Mouse (Mus musculus) yolk sac, embryonic 10.5 days (tissue): ENCODE measurements around the gene Twsg1.

ENCODE experiments used
- DNase-seq: peaks from one replicate; pipeline ENCODE4 v3.0.0-alpha.2; 2017; ENCODE audit warnings: low spot score

Twsg1 gene

DNA sequence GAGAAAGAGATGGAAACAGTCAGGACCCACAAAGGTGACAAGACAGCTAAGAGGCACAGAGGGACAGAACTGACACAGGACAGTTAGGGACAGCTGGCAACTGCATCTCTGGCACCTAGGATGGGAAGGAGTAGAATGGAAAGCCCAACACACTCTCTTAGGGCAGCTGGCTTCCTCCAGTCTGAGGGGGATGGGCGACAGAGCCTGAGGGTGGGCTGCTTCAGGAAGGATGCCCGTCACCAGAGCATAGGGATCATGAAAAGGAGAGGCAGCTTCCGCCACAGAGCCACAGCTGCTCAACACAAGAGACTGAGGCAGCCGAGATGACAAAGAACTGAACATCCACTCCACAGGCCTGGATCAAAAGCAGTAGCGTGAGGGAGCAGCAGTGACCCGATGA, 19.5 kb downstream of the Twsg1 start:
- DNase-seq: no peak

DNA sequence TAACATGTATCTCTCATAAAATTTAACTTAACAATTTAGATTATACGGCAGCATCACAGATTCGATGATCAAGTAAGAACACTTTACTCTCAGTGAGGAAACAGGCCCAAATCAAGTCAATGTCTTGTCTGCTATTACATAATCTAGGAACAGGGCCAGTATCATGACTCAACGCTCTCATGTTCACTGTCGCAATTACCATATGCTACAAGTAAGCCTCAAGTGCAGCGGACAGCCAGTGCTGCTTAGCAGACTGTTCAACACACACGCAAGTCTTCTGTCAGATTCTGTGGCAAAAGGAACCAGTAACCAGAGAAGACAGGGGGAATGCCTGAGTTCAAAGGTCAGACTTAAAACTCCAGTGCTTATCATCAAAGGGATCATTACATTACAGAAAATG, 20.1 kb downstream of the Twsg1 start:
- no peak for DNase-seq

DNA sequence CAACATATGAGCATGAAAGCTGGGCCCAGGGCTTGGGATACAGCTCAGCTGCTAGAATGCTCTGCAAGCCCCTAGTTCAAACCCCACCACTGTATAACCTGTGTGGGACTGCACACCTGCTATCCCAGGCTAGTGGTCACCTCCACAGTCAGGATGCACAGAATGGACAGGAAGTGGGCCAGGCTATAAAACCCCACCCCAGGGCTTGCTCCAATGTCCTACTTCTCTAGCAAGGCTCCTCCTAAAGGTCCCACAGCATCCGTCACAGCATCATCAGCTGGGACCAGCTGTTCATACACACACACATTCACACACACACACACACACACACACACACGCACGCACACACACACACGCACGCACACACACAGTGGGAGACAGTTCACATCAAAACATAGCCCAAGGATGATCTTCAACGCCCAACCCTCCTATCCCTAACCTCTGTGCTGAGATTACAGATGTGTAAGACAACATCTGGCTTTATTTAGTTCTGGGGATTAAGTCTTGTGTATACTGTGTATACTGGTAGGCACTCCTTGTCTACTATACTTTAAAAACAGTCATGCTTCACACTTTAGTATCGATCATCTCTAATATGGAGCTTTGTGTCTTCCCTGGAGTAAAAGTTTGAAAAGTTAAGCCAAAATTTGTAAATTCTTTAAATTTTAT, 20.7 kb downstream of the Twsg1 start:
- no peak for DNase-seq

DNA sequence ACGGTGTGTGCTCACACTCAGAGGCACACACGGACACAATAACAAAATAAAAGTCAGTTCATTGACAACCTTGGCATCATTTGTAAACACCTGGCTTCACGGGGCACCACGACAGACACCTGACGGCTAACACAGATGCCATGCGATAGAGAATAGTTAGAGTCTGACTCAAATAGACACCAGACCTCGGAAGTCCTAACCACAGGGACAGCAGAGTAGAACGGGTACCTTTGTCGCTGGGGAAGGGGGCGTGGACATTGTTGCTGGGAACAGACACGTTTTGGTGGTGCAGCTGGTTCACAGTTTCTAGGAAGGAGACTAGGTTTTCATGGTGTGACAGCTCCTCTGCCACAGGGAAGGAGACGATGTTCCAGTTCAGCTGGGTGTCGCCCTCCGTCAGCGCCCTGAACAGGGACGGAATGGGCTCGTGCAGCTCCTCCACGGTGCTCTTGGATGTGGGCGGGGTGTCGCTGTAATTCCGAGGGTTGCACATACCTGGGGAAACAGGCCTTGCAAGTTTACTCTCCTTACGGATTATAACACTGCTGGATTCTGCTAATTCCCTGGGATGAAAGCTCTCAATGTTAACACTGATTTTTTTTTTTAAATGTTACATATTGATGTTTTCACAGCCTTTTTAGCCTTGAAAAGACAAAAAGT, 21.6 kb downstream of the Twsg1 start:
- DNase-seq: no peak

DNA sequence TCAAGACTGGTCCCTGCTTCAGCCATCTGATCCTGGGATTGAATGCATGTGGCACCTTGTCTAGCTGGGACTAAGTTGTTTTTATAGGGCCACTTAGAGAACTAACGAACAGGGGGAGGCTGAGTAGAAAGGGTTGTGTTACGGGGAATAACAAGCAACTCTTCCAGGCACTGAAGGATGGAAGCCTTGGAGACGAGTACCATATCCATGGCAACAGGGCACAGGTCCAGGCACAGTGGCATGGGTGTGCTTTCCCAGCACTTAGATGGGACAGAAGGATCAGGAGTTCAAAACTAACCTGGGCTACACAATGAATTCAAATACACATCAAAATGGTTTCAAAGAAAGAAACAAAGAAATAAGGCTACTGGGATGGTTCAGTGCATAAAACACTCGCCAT, 23.9 kb downstream of the Twsg1 start:
- no peak for DNase-seq

DNA sequence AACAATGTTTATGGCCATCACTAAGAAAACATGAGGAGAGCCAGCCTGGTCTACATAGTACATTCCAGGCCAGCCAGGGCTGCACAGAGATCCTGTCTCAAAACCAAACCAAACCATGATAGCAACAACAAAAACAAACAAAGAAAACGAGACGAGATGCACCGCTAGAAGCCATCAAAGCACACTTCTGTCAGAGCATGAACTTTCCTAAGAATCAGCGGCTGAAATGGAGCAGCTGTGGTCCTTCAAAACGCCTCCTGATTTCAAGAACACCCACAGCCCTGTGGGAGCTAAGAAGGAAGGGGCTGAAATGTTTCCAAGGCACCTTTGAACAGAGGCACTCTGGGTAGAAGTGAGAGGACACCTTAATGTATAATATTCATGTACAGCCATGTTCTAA, 26.8 kb downstream of the Twsg1 start:
- no peak for DNase-seq

DNA sequence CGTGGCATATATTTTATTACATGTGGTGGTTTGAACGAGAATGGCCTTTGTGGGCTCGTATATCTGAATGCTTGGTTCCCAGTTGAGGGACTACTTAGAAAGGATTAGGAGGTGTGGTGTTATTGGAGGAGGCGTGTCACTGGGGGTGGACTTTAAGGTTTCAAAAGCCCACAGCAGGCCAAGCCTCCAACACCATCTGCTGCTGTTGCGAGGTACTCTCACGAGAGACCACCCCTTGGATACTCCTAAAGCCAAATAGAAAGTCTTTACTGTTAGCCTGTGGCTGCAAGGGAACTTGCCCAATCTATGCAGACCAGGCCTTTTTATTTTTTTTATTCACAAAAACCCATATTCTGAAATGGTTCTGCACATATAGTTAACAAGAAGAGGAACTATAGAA, 29.1 kb downstream of the Twsg1 start:
- no peak for DNase-seq

DNA sequence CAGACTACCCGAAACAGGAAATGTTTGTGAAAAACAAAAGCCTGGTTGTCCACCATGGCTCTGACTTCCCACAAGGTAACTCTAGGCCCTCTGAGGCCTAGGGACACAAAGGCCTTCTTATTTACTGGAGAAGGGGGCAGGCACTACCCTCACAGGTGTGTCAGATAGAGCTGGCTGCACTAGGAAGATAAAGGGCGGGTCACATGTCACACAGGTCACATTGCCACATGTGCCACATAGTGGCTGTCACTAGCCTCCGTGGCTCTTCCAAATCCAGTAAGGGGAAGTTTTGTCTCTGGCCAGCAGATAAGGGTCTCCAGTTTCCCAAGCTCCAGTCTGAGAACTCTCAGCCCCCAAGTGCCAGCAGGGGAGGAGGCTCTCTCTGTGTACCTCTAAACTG, 31.8 kb downstream of the Twsg1 start:
- DNase-seq: no peak

DNA sequence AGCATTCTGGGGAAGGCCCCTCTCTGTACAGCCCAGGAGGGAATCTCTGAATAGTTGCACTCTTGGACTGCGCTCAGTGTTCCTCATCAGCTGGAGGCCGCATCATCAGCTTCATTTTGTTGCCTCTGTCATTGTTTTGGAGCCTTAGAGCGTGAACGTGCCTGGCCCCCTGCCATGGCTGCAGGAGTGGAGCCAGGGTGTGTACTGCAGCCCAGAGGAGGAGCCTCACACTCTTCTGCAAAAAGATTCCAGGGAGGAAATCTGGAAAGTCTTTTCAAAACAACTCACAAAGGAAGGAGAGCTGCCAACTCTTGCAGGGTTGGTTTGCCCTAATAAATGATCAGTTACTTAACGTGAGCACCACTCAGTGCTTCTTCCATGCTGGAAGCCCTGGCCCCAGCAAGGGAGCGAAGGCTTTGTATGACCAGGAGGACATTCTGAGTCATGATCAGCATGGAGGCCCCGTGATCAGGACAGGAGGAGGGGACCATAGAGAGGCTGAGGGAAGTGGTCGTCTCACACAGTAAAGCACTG, 34.8 kb downstream of the Twsg1 start:
- DNase-seq: no peak

DNA sequence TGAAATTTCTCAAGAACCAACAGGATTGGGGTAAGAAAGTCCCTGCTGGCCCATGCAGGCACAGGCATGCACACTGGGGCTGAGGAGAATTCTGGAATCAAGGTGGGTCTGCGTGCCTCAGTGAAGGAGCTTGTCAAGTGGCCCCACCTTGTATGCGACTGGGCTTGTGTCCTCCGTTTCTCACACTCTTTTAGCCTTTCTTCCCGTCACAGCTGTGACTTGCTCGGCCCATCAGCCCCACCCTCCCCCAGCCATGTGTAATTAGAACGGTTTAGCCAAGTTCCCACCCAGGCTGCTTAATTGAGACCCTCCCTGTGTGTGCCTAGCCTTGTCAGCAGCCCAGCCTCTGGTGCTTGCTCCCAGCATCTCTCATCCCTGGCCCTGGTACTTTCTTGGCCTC, 36.9 kb downstream of the Twsg1 start:
- DNase-seq: no peak

DNA sequence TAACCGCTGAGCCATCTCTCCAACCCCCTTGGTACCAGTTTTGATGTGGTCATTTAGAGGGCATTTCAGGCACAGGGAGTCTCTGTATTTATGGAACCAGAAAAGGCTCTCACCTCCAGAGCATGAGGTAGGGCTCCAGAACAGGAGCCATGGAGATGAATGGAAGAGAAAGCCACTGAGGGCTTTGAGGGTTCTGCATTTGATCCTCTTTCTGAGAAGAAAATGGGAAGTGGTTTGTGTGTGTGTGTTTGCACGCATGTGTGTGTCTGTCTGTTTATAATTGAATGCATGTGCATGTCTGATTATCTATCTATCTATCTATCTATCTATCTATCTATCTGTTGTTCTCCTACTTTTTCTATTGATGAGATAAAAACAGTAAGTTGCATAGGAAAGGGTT, 38.8 kb downstream of the Twsg1 start:
- DNase-seq: no peak

DNA sequence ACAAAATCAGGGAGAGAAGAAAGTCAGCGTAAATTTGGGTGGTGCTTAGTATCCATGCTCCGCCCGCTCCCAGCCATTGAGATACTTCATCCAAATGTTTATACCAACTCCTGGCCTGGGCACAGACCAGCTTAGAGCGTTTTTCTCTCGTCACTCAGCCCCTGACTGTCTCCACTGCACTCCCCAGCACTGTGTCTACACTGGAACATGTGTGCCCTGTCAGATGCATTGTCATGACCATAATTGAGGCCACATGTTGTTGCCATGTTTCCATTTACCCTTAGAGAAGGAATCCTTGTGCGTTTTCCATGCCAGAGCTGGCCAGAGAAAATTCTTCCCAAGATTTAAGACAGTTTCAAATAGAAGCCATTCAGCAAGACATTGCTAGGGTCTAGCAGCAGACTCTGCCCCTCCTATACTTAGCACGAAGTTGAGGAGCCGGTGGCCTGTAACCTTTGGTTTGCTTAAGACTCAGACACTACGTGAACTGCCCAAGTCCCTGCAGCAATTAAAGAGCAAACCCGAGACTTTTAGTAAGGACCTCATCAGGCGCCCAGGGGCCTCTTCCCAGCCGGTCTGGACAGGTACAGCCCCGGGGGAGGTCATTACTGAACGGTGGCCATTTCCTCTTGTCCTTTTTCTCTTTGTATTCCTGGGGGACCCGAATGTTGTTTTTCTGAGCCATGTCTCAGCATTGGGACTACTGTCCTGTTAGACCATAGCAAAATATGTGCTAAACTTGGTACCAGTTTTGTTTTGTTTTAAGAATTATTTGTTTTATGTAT, 39.5 kb downstream of the Twsg1 start:
- DNase-seq: no peak

DNA sequence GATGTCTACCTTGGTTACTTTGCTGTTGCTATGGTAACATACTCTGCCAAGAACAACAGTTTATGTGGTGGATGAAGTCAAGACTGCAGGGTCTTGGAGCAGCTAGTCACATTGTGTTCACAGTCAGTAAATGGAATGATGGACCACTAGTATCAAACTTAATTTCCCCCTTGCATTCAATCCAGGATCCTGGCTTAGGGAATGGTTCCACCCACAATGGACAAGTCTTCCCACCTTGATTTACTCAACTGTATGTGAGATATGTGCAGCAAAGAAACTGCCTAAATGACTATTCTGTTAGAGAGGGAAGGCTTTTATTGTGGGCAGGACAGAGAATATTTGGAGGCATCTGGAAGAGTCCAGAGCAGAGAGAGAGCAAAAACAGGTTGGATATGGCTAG, 42.8 kb downstream of the Twsg1 start:
- DNase-seq: no peak

DNA sequence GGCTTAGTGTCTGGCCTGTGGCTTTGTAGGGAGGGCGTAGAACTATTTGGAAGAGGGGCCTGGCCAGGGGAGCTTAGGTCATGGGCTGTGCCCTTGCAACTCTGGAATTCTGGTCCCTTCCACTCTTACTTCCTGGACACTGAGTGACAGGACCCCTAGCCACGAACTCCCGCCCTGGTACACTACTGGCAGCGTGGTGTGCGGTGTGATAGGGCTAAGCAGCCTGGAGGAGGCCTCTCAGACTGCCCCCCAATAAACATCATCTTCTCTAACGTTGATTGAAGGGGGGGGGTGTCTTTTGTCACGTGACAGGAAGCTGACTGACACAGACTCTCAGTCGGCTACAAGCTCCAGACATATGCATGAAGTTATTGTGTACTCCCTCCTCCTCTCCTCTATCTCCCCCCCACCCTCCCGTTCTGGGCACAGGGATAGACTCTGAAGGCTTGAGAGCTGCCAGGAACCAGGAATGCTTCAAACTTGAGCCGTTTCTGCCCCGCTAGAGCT, 44.1 kb downstream of the Twsg1 start:
- DNase-seq: no peak

DNA sequence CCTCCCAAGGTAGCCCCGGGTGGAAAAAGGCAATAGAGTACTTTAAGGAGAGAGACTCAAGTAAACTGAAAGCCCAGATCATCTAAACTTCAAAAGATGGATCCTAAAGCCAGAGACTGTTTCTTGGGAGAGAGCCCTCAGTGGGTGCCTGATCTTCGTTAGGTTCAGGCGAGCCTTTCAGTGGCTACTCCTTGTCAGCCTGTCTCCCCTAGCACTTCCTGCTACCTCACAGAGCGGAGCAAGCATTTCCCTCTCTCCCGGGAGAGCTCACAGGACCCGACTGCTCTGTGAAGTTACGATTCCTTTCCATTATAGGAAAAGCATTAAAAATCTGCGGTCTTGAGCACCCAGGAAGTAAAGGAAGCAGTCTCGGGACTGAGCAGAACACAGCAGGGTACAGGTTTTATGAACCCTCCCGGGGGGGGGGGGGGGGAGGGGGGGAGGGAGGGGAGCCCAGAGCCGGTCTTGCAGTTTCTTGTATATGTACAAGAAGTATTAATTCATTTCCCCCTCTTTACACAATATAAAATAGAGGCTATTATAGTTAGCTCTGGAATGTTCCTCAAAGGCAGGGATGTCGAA, 44.6 kb downstream of the Twsg1 start:
- DNase-seq: no peak

DNA sequence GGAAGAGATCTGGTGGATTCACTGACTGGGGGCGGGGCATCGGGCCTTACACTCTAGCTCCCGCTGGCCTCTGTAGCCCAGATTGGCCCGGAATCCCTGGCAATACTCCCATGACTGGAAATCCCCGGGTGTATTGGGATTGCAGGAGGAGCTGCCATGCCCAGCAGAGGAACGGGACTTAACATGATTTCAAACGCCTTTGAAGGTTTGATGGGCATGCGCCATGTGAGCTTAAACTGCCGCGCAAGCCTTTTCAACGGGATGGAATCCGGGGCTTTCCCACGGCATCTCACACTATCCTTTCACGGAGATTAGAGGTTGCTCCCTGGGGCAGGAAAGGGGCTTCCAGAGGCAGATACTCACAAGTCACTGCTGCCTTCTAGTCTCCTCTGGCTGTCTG, 45.8 kb downstream of the Twsg1 start:
- DNase-seq: no peak

DNA sequence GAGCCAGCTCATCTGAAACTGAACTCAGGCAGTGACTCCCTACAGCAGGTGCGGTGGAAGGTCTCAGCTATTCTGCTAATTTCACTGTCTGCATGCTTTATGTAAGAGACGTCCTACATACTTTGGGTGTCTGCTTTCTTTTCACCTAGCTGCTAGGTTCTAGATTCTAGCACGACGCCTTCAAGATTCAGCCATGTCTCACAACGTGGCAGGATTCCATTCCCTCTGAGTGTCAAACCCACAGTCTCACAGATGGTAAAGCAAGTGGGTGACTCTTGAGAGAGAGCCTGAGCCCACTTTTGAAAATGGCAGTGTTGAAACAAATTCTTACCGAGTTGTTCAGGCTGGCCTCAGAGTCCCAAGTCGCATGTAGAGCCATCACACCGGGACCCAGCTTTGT, 47.2 kb downstream of the Twsg1 start:
- DNase-seq: no peak

DNA sequence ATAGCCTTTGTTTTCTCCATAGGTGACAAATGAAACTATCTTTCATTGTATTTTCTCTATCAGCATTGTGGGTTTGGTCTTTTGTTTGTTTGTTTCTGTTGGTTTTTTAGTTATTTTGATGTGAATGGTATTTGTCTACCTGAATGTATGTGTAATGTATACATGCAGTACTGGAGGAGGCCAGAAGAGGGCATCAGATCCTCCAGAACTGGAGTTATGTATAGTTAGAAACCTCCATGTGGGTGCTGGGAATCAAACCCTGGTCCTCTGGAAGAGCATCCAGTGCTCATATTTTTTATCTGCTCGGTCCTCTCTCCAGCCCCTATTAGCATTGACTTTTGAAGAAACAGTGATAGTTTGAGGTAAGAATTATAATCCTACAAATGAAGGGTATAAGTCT, 48.0 kb downstream of the Twsg1 start:
- DNase-seq: no peak

DNA sequence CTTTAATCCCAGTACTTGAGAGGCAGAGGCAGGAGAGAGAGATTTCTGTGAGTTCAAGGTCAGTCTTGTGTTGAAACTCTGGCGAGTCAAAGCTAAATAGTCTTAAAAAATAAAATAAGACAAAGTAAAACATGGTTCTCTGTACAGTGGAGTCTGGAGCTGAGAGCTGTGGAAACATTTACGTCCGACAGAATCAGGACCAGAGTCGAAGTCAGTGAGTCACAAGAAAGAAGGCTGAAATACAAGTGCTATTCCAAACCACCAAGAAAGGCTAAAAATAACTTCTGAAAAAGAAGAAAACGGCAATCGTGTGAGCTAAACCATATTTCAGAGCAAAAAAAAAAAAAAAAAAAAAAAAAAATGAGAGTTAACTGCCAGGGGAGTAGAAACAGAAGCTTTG, 48.7 kb downstream of the Twsg1 start:
- no peak for DNase-seq

DNA sequence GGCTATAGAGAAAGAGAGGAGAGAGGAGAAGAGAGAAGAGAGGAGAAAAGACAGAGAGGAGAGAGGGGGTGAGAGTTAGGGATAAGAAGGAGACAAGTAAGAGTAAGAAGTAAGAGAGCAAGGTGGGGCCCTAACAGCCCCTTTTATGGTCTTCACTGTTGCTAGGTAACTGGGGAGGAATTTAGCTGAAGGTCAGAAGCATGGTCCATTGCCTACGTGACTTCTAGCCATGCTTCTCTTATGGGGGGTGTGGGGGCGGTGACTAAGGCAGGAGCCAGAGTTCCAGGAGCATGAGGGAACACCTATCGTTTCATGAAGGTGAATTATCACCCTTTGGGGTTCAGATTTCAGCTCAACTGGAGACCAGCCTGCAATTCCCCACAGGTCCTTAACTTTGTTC, 55.0 kb downstream of the Twsg1 start:
- DNase-seq: no peak

DNA sequence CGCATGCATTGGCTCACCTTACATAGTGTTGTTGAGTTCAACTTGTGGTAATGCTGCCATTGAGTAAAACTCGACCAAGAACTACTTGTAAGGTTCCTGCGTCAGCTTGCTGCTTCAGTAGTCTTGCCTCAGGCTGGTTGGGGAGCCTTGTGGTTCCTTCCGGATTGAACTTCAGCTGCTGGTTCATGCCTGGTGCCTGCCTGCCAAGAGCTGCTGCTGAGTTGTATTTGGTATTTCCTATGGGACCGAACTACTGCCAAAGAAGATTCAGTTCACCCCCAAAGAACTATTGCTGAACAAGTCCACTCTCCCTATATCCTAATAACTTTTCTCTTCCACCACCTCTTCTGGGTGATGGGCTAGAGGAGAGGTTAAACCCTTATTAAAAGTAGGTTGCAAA, 61.5 kb downstream of the Twsg1 start:
- no peak for DNase-seq

DNA sequence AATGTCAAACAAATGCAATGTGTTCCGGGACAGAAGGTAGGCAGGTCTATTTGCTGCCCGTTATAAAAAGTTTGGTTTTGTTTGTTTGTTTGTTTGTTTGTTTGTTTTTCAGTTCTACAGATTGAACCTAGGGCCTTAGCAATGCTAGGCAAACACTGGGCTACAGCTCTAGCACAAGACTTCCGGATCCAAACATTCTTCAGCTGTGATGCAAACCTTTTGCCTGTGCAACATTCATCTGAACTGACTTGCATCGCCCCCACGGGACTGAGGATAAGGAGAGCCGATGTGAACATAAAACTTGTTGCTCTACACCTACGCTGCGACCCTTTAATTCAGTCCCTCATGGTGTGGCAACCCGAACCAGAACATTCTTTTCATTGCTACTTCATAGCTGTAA, 64.5 kb downstream of the Twsg1 start:
- no peak for DNase-seq
